Mouse (Mus musculus) cerebellum, adult 8-10 months (tissue): Measurements from ENCODE around the gene Sec61a2.
A peak's percentile ranks its signal among the peaks of the same experiment; 100 is the strongest.

Experiments used
- DNase-seq: peaks from one replicate; pipeline ENCODE4 v3.0.0; 2022

Sec61a2 gene

GRCm38 (mm10) chr2:5894843-5895570 is at the start of gene Sec61a2:
TSS of gene Sec61a2 (minus strand) at chr2:5895432.
- DNase-seq = peak; percentile 100

DNA sequence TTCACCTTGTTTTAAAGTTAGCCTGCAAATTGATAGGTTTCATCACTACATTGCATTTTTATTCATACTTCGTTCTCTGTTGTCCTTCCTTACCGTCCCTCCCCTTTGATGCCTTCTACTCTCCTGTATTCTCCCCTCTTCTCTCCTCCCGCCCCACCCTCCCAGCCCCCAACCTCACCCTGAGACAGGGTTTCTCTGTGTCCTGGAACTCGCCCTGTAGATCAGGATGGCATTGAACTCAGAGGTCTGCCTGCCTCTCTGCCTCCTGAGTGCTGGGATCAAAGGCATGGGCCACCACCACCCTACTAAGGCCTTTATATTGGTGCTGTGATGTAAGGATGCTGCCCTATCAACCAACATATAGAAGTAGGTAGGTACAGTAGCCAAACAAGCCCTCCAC is 47.8 kb upstream of the Sec61a2 start:
- DNase-seq = no peak

- DNase-seq = peak; percentile 49
These were observed 47.3 kb upstream of the Sec61a2 start, which contains the start of gene Dhtkd1 for GRCm38 (mm10) chr2:5942416-5943032. TSS of gene Dhtkd1 (minus strand) at chr2:5942792.

GRCm38 (mm10) chr2:5941861-5942415 is 46.7 kb upstream of the Sec61a2 start:
- no peak for DNase-seq

GRCm38 (mm10) chr2:5940936-5941335 is 45.7 kb upstream of the Sec61a2 start:
- DNase-seq = no peak

- DNase-seq = no peak
These were observed 44.7 kb upstream of the Sec61a2 start for GRCm38 (mm10) chr2:5939911-5940310.

GRCm38 (mm10) chr2:5939319-5939718 is 44.1 kb upstream of the Sec61a2 start:
- DNase-seq = no peak

DNA sequence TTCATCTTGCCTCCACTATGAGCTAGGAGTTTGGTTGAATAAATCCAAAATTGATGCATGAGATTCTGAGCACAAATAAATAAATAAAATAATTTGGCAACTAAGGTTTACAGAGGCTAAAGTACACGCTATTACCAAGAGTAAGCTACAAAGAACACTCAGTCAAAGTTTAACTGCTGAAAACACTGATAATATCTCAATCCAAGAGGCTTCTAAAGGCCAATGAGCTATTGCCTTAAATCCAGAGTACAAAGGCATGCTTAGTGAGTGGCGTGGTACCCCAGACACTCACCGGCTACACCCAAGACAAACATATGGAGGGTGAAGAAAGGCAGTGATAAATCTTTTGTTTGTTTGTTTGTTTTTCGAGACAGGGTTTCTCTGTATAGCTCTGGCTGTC is 41.3 kb upstream of the Sec61a2 start:
- DNase-seq = no peak

DNA sequence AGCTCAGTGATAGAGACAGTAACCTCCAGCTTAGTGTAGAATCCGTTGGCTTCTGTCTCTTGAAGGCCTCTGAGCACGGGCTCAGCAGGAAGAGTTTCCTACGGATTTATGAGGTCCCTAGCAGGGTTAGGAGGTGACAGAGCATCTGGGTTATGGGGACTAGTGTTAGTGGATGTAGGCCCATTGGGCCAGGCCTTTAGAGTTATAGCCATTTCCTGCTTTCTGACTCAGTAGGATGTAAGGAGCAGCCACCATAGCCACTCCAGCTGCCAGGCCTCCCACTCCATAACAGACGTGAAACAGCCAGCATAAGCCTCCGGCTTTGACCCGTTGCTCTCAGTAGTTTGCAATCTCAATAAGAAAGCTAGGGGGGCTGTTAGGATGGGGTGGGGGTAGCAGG is 40.8 kb upstream of the Sec61a2 start:
- DNase-seq = no peak

DNA sequence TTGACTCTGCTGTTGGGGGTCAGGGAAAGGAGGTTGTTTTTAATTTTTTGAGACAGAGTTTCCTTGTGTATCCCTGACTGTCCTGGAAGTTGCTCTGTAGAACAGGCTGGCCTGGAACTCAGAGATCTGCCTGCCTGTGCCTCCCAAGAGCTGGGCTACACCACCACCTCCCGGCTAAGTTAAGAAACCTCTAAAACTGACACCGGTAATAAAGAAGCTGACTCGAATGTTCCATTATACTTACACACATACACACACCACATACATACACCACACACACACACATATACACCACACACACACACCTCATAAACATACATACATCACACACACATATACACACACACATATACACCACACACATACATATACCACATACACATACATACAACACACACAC is 39.7 kb upstream of the Sec61a2 start:
- no peak for DNase-seq

GRCm38 (mm10) chr2:5931938-5932337 is 36.7 kb upstream of the Sec61a2 start:
- DNase-seq = no peak

GRCm38 (mm10) chr2:5930291-5931054 is 35.2 kb upstream of the Sec61a2 start:
- DNase-seq = no peak

- DNase-seq = no peak
These were observed 34.6 kb upstream of the Sec61a2 start for GRCm38 (mm10) chr2:5929793-5930192.

- no peak for DNase-seq
These were observed 32.2 kb upstream of the Sec61a2 start for GRCm38 (mm10) chr2:5927481-5927880.

- DNase-seq = no peak
These were observed 28.6 kb upstream of the Sec61a2 start for GRCm38 (mm10) chr2:5923786-5924185.

- no peak for DNase-seq
These were observed 27.6 kb upstream of the Sec61a2 start for GRCm38 (mm10) chr2:5922823-5923222.

GRCm38 (mm10) chr2:5911282-5911965 is 16.2 kb upstream of the Sec61a2 start:
- no peak for DNase-seq

GRCm38 (mm10) chr2:5906625-5907024 is 11.4 kb upstream of the Sec61a2 start:
- no peak for DNase-seq

DNA sequence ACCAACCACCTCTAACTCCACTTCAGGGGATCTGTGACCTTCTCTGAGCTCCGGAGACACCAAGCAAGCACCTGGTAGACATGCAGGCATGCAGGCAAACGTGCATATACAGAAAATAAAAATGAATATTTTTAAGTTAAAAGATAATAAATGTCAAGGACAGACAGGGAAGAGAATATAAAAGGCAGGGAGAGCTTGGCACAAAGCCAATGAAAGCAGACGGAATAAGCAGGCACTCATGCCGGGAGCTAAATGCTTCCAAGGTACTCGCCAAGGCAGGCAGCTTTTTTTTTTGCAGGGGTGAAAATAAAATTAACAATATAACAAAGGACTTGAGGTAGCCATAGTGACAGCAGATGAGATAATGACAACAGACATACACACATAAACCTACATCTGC is 10.9 kb upstream of the Sec61a2 start:
- peak; percentile 40 for DNase-seq

DNA sequence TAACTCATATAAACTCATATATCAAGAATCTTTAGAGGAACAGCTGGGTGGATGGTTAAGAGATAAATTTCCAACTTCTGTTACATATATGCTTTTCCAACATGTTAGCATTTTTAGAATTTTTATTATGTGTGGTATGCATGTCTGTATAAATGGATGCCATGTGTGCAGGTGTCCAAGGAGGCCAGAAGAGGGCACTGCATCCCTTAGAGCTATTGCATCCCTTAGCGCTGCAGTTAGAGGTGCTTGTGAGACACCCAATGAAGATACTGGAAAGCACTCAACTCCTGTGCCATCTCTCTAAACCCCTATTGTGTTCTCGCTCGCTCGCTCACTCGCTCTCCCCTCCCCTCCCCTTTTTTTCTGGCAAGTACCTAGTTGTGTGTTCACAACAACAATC is 4.9 kb upstream of the Sec61a2 start:
- DNase-seq = no peak

DNA sequence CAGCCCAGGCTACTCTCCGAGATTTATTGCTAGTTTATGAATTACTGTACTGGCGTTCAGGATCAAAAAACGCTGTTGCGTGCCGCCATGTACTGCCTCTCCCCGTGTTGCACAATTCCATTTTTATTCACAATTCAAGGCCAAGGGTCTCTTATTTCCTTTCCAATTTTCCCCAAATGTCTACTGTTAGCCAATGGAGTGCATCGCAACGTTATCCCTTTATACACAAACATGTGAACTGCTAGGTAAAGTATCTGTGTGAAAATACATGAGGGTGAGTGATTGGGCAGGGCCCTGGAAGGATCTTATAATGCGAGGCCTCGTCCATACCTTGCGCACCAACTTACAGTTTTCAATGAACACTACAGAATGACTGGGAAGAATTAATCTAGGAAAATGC is 936 bp downstream of the Sec61a2 start:
- peak; percentile 18 for DNase-seq

DNA sequence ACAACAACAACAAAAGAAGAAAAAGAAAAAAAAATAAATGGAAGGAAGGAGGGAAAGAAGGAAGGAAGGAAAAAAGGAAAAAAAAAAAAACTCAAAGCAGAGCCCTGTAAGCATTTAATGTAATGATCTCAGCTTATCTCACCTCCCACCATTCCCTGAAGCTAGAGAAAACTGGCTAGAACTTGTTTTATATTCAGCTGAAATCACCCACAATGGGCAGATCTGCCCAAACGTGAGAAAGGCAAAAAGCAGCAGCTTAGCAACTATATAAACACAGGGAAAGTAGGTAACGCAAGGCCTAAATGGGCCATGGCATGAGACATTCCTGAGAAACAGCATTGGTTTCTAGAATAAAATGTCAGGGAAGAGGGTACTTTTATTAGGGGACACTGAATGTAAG is 5.8 kb downstream of the Sec61a2 start:
- DNase-seq = no peak

DNA sequence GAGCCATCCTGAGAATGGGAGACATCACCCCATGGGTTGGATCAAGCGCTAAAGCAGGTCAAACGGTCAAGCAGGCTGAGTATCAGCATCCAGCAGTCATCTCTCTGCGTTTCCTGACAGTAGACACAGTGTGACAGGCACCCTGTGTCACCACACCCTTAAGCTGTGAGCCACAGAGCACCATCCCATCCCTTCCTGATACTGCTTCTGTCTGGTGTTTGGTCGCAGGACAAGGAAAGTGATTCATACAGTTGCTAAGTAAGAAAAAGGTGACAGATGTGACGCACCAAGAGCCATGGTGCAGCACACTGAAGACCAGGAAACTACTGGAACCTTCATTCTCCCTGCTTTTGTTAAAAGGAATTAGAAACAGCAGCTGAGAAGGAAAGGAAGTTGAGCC is 6.4 kb downstream of the Sec61a2 start:
- no peak for DNase-seq
